Mouse (Mus musculus): ENCODE measurements around the gene Guca1b. TPM values are rescaled to one million over a fixed set of nuclear protein-coding genes. Genes with fewer than 3 reads are reported as not detected.

The Guca1b gene
- polyA plus RNA-seq, 2 experiments, result 0.18 to 0.44 TPM

GRCm38 (mm10) chr17:47424186-47424585, 39.0 kb downstream of the Guca1b start:
- 55% methylated on average over 6 of the region's 6 CpGs for WGBS (ENCODE audit: insufficient replicate concordance)
- DNase-seq (ENCODE audit: low read depth in 3 of 3, low spot score in 3 of 3) (no peak), ATAC-seq (ENCODE audit: insufficient read depth) (no peak)

GRCm38 (mm10) chr17:47427316-47427715, 42.1 kb downstream of the Guca1b start:
- H3K9me3 ChIP-seq (ENCODE audit: control insufficient read depth, low read length), result no peaks in the 10 kb centered on the region
- whole genome bisulfite sequencing (ENCODE audit: insufficient replicate concordance), result 60% methylated on average over 6 of the region's 6 CpGs
- no peak overlapping the region for H3K4me3 ChIP-seq (ENCODE audit: insufficient read depth in 1 of 2, low read depth in 2 of 2, low read length in 2 of 2)
- H3K9ac ChIP-seq (replicated peaks), result no peak overlapping the region
- H3K4me2 ChIP-seq (ENCODE audit: low read depth), result no peak overlapping the region
- no peak for ATAC-seq (ENCODE audit: insufficient read depth)
- no peaks in the 10 kb centered on the region for H3K27me3 ChIP-seq (ENCODE audit: control insufficient read depth, insufficient read depth, low read length)
- no peak for DNase-seq (ENCODE audit: low read depth in 3 of 3, low spot score in 3 of 3)
- peak; percentile 62 for TF ChIP-seq CTCF (IDR thresholded peaks at IDR 0.05; ENCODE audit: low read depth)
- no peak for TF ChIP-seq EP300 (IDR thresholded peaks at IDR 0.05; ENCODE audit: low read depth)
- H3K36me3 ChIP-seq (replicated peaks; ENCODE audit: control insufficient read depth, insufficient read depth, low read depth), result no peaks in the 10 kb centered on the region
- no peaks in the 10 kb centered on the region for H3K4me1 ChIP-seq (replicated peaks; ENCODE audit: control insufficient read depth in 2 of 2, insufficient read depth in 2 of 2, low read length in 1 of 2)
- H3K27ac ChIP-seq, result no peak overlapping the region

More at GRCm38 (mm10) chr17:47424186-47424585, 39.0 kb downstream of the Guca1b start:
- no peaks in the 10 kb centered on the region for H3K9me3 ChIP-seq (ENCODE audit: control insufficient read depth, low read length)
- no peaks in the 10 kb centered on the region for H3K27me3 ChIP-seq (ENCODE audit: control insufficient read depth, insufficient read depth, low read length)
- H3K4me1 ChIP-seq (replicated peaks; ENCODE audit: control insufficient read depth in 2 of 2, insufficient read depth in 2 of 2, low read length in 1 of 2), result no peaks in the 10 kb centered on the region
- no peak overlapping the region for H3K4me2 ChIP-seq (ENCODE audit: low read depth)
- no peak for TF ChIP-seq EP300 (IDR thresholded peaks at IDR 0.05; ENCODE audit: low read depth)
- no peak for TF ChIP-seq CTCF (IDR thresholded peaks at IDR 0.05; ENCODE audit: low read depth)
- no peak overlapping the region for H3K4me3 ChIP-seq (ENCODE audit: insufficient read depth in 1 of 2, low read depth in 2 of 2, low read length in 2 of 2)
- H3K36me3 ChIP-seq (replicated peaks; ENCODE audit: control insufficient read depth, insufficient read depth, low read depth), result no peaks in the 10 kb centered on the region
- no peak overlapping the region for H3K27ac ChIP-seq
- H3K9ac ChIP-seq (replicated peaks), result no peak overlapping the region

- Histone ChIP-seq H3K27me3 (ENCODE audit: control insufficient read depth, insufficient read depth, low read length) (no peaks in the 10 kb centered on the region), H3K27ac (no peak overlapping the region), H3K9me3 (ENCODE audit: control insufficient read depth, low read length) (no peaks in the 10 kb centered on the region), H3K4me3 (ENCODE audit: insufficient read depth in 1 of 2, low read depth in 2 of 2, low read length in 2 of 2) (no peak overlapping the region), H3K4me2 (ENCODE audit: low read depth) (no peak overlapping the region), H3K4me1 (replicated peaks; ENCODE audit: control insufficient read depth in 2 of 2, insufficient read depth in 2 of 2, low read length in 1 of 2) (peaks cover 0 to 3% of the 10 kb centered on the region in 2 experiments; a peak in 1 of 4 replicates), H3K36me3 (replicated peaks; ENCODE audit: control insufficient read depth, insufficient read depth, low read depth) (no peaks in the 10 kb centered on the region), H3K9ac (replicated peaks) (no peak overlapping the region)
- DNase-seq (ENCODE audit: low read depth in 3 of 3, low spot score in 3 of 3), result no peak
- no peak for ATAC-seq (ENCODE audit: insufficient read depth)
- WGBS (ENCODE audit: insufficient replicate concordance), result 14% methylated on average over 8 of the region's 8 CpGs
- TF ChIP-seq CTCF (IDR thresholded peaks at IDR 0.05; ENCODE audit: low read depth), result peak; percentile 58
- no peak for TF ChIP-seq EP300 (IDR thresholded peaks at IDR 0.05; ENCODE audit: low read depth)
These were observed 43.7 kb downstream of the Guca1b start for GRCm38 (mm10) chr17:47428831-47429304.

- H3K9me3 ChIP-seq (ENCODE audit: control insufficient read depth, low read length), result no peaks in the 10 kb centered on the region
- ATAC-seq (ENCODE audit: insufficient read depth) (no peak), DNase-seq (ENCODE audit: low read depth in 3 of 3, low spot score in 3 of 3) (no peak)
- no peak overlapping the region for H3K4me2 ChIP-seq (ENCODE audit: low read depth)
- H3K4me1 ChIP-seq (replicated peaks; ENCODE audit: control insufficient read depth in 2 of 2, insufficient read depth in 2 of 2, low read length in 1 of 2), result peaks cover 0 to 3% of the 10 kb centered on the region in 2 experiments; a peak in 1 of 4 replicates
- H3K27ac ChIP-seq, result no peak overlapping the region
- 61% methylated on average over 5 of the region's 5 CpGs for WGBS (ENCODE audit: insufficient replicate concordance)
- TF ChIP-seq EP300 (IDR thresholded peaks at IDR 0.05; ENCODE audit: low read depth), result no peak
- peak; percentile 20; the same call in 1 of the 2 replicates for TF ChIP-seq CTCF (IDR thresholded peaks at IDR 0.05; ENCODE audit: low read depth)
- H3K36me3 ChIP-seq (replicated peaks; ENCODE audit: control insufficient read depth, insufficient read depth, low read depth), result no peaks in the 10 kb centered on the region
- no peak overlapping the region for H3K4me3 ChIP-seq (ENCODE audit: insufficient read depth in 1 of 2, low read depth in 2 of 2, low read length in 2 of 2)
- H3K27me3 ChIP-seq (ENCODE audit: control insufficient read depth, insufficient read depth, low read length), result no peaks in the 10 kb centered on the region
- no peak overlapping the region for H3K9ac ChIP-seq (replicated peaks)
These were observed 45.6 kb downstream of the Guca1b start for GRCm38 (mm10) chr17:47430815-47431214.

- Histone ChIP-seq H3K4me2 (ENCODE audit: low read depth) (peak within 1 kb of the TSS; percentile 67), H3K4me1 (replicated peaks; ENCODE audit: control insufficient read depth in 2 of 2, insufficient read depth in 2 of 2, low read length in 1 of 2) (peaks cover 0 to 32% of the 10 kb centered on the region in 2 experiments; a peak in 3 of 4 replicates), H3K4me3 (ENCODE audit: insufficient read depth in 1 of 2, low read depth in 2 of 2, low read length in 2 of 2) (peak within 1 kb of the TSS; percentile 32 to 54), H3K9me3 (ENCODE audit: control insufficient read depth, low read length) (no peaks in the 10 kb centered on the region), H3K27me3 (ENCODE audit: control insufficient read depth, insufficient read depth, low read length) (peaks cover 24% of the 10 kb centered on the region), H3K27ac (no peak within 1 kb of the TSS), H3K9ac (replicated peaks) (peak within 1 kb of the TSS; percentile 28; the same call in 1 of the 2 replicates), H3K36me3 (replicated peaks; ENCODE audit: control insufficient read depth, insufficient read depth, low read depth) (no peaks in the 10 kb centered on the region)
- WGBS (ENCODE audit: insufficient replicate concordance), result 2% methylated on average over 45 of the region's 45 CpGs
- ATAC-seq (ENCODE audit: insufficient read depth) (no peak), DNase-seq (ENCODE audit: low read depth in 3 of 3, low spot score in 3 of 3) (no peak)
- TF ChIP-seq CTCF (IDR thresholded peaks at IDR 0.05; ENCODE audit: low read depth) (no peak), EP300 (IDR thresholded peaks at IDR 0.05; ENCODE audit: low read depth) (no peak)
These were observed 51.1 kb downstream of the Guca1b start, which contains the start of gene AI661453 for GRCm38 (mm10) chr17:47436156-47436906. Gene AI661453, plus strand, starts transcription at chr17:47436615.

Data from liver, embryonic 14.5 days (tissue).